Mouse (Mus musculus) brown adipose tissue, adult 24 weeks (tissue): ENCODE measurements around the gene Hspb11. TPM values are rescaled to one million over a fixed set of nuclear protein-coding genes. Genes with fewer than 3 reads are reported as not detected.

Source experiments
- H3K27ac ChIP-seq: fragments of 200-500 bp; replicated peaks from 2 replicates; pipeline ENCODE4 v1.5.1; 2012; ENCODE audit warnings: low read depth, mild to moderate bottlenecking, low read length
- H3K4me1 ChIP-seq: fragments of 200-500 bp; 2 replicates; pipeline ENCODE4 v1.6.1; 2012; ENCODE audit warnings: low read length, mixed read lengths; ENCODE audit not compliant: control insufficient read depth, insufficient read depth, insufficient read length
- H3K4me3 ChIP-seq: fragments of 200-500 bp; 2 replicates; pipeline ENCODE4 v1.5.1; 2012; ENCODE audit warnings: low read depth, mild to moderate bottlenecking, low read length, moderate library complexity; ENCODE audit not compliant: insufficient read depth
- polyA plus RNA-seq: library from polyadenylated mRNA; stranded (reverse); fragments of >200 nt; gene quantifications from 2 replicates; pipeline ENCODE4 v1.2.4, GENCODE M21; 2012; ENCODE audit not compliant: missing spikeins, insufficient read depth, insufficient read length

Gene Hspb11
- polyA plus RNA-seq, 1 experiment: 58.4 TPM

- Histone ChIP-seq H3K4me3 (no peak overlapping the region), H3K27ac (no peak overlapping the region), H3K4me1 (peaks cover 2% of the 10 kb centered on the region; the same call in 1 of the 2 replicates)
Observed at GRCm38 (mm10) chr4:107321041-107321440, 67.6 kb downstream of the Hspb11 start.

- Histone ChIP-seq H3K4me3 (no peak overlapping the region), H3K4me1 (peaks cover 2% of the 10 kb centered on the region; the same call in 1 of the 2 replicates), H3K27ac (no peak overlapping the region)
Observed at GRCm38 (mm10) chr4:107323113-107323512, 69.7 kb downstream of the Hspb11 start.

- H3K4me1 ChIP-seq: peaks cover 2% of the 10 kb centered on the region; the same call in 1 of the 2 replicates
Observed at GRCm38 (mm10) chr4:107328530-107328929, 75.1 kb downstream of the Hspb11 start.

More at GRCm38 (mm10) chr4:107328530-107328929, 75.1 kb downstream of the Hspb11 start:
- Histone ChIP-seq H3K27ac (no peak overlapping the region), H3K4me3 (no peak overlapping the region)

Other genes with a start within 250 kb of the Hspb11 start
- 104 and 107 TPM in 2 replicates for gene Mrpl37, start 186.7 kb upstream of the Hspb11 start, polyA plus RNA-seq
- gene Cyb5rl, start 186.6 kb upstream of the Hspb11 start, polyA plus RNA-seq: 5.2 and 12.3 TPM in 2 replicates
- gene Cdcp2, start 156.7 kb upstream of the Hspb11 start, polyA plus RNA-seq: not detected in 2 replicates
- 210 and 225 TPM in 2 replicates for gene Tmem59, start 75.2 kb upstream of the Hspb11 start, polyA plus RNA-seq
- 15.9 and 18.4 TPM in 2 replicates for gene Tceanc2, start 74.5 kb upstream of the Hspb11 start, polyA plus RNA-seq
- gene Ldlrad1, start 44.4 kb upstream of the Hspb11 start, polyA plus RNA-seq: not detected in 2 replicates
- gene Lrrc42, start 61 bp upstream of the Hspb11 start, polyA plus RNA-seq: 6.9 and 9.2 TPM in 2 replicates
- not detected in 2 replicates for gene Dio1, start 53.6 kb downstream of the Hspb11 start, polyA plus RNA-seq
- 43.6 and 53.2 TPM in 2 replicates for gene Yipf1, start 60.8 kb downstream of the Hspb11 start, polyA plus RNA-seq
- gene Ndc1, start 114.2 kb downstream of the Hspb11 start, polyA plus RNA-seq: 18.6 and 26.2 TPM in 2 replicates
- not detected in 2 replicates for gene Glis1, start 181.0 kb downstream of the Hspb11 start, polyA plus RNA-seq